Mouse (Mus musculus): ENCODE results near the gene Dtwd1.

DNA sequence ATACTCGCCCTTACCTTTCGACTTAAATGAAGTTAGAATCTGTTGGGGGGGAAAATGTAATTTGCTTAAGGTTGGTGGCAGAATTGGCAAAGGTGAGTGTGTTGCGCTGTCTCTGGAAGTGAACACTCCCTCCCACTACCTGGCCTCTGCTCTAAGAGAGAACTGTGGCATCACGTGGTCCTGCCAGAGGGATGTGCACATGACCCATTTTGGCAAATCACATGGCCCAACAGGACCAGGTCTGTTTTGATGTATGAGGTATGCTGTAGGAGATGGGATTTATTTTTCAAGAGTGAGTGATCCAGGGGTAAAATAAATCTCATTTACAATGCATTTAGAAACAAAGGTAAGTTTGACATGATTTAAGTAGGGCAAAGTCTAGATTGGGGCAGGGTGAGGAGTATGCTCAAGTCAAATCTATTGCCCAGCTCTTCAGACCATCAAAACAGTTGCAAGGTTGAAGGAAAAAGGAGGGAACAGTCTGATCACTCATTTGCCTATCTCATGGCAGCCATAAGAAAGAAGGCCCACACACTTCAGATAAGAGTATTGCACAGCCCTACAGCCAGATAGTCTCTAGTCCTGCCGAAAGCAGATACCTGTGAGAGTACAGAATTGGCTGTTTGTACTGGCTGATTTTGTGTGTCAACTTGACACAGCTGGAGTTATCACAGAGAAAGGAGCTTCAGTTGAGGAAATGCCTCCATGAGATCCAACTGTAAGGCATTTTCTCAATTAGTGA is 13.5 kb downstream of the Dtwd1 start:
- no peak for TF ChIP-seq POLR2A (IDR thresholded peaks at IDR 0.05; ENCODE audit: low read depth, low read length)
- TF ChIP-seq CTCF (IDR thresholded peaks at IDR 0.05; ENCODE audit: extremely low read depth, insufficient read depth, insufficient read length, insufficient replicate concordance) = no peak
